Mouse (Mus musculus) liver, embryonic 14.5 days (tissue): ENCODE measurements at regions not wholly inside any gene's neighbourhood (a gene's known extent, or its start where the extent isn't known, plus 50 kb on each side); places are given as distances from the start of the nearest gene placed in this dataset.
"Not testable (repeated sequence)": the region's sequence is repeated elsewhere in the genome, so short reads cannot be mapped to it uniquely, and the experiment has no call there.

Experiments used
- ATAC-seq: fragments of 200-750 bp; cut with Nextera tagmentation; 2 replicates; pipeline ENCODE4 v1.8.0; 2017; ENCODE audit warnings: moderate number of reproducible peaks, mild to moderate bottlenecking, moderate library complexity; ENCODE audit not compliant: insufficient read depth
- DNase-seq, 3 experiments: peaks; one replicate each; pipeline ENCODE4 v3.0.0-alpha.2; 2012 to 2013; ENCODE audit warnings: low read depth in 3 of 3, low spot score in 3 of 3
- H3K27ac ChIP-seq: fragments of 300-500 bp; sonication (generic); 2 replicates; pipeline ENCODE4 v1.5.1; 2014; ENCODE audit warnings: moderate library complexity, mild to moderate bottlenecking, control low read depth, inconsistent platforms
- H3K27me3 ChIP-seq: fragments of 300-500 bp; sonication (generic); 2 replicates; pipeline ENCODE4 v1.6.1; 2014; ENCODE audit warnings: mild to moderate bottlenecking, low read length, moderate library complexity; ENCODE audit not compliant: control insufficient read depth, insufficient read depth
- H3K36me3 ChIP-seq: fragments of 300-500 bp; sonication (generic); replicated peaks from 2 replicates; pipeline ENCODE4 v1.6.1; 2014; ENCODE audit warnings: low read depth; ENCODE audit not compliant: control insufficient read depth, insufficient read depth
- H3K4me1 ChIP-seq, 2 experiments: fragments of 200-500 bp in 1 of 2; fragments of 300-500 bp in 1 of 2; sonication (generic) in 1 of 2; replicated peaks; 2 replicates each; pipeline ENCODE4 v1.6.1; 2012 to 2014; ENCODE audit warnings: antibody characterized with exemption in 1 of 2, inconsistent platforms in 1 of 2, low read length in 1 of 2; ENCODE audit not compliant: control insufficient read depth in 2 of 2, insufficient read depth in 2 of 2
- H3K4me2 ChIP-seq: fragments of 300-500 bp; sonication (generic); 2 replicates; pipeline ENCODE4 v1.6.1; 2014; ENCODE audit warnings: low read depth, mild to moderate bottlenecking, control low read depth, moderate library complexity
- H3K4me3 ChIP-seq, 2 experiments: fragments of 200-500 bp in 1 of 2; fragments of 300-500 bp in 1 of 2; sonication (generic) in 1 of 2; 2 replicates each; pipeline ENCODE4 v1.5.1; 2012 to 2014; ENCODE audit warnings: low read depth in 2 of 2, low read length in 2 of 2, mild to moderate bottlenecking in 2 of 2, control low read depth in 1 of 2, inconsistent platforms in 1 of 2, moderate library complexity in 1 of 2; ENCODE audit not compliant: insufficient read depth in 1 of 2
- H3K9ac ChIP-seq: fragments of 300-500 bp; sonication (generic); replicated peaks from 2 replicates; pipeline ENCODE4 v1.6.1; 2014; ENCODE audit warnings: mild to moderate bottlenecking, control low read depth, moderate library complexity
- H3K9me3 ChIP-seq: fragments of 300-500 bp; sonication (generic); 2 replicates; pipeline ENCODE4 v1.6.1; 2016; ENCODE audit warnings: low read length, mixed read lengths; ENCODE audit not compliant: control insufficient read depth
- CTCF ChIP-seq: IDR thresholded peaks from 2 replicates; pipeline ENCODE4 v1.5.1; 2016; ENCODE audit warnings: antibody characterized with exemption, low read depth, control low read depth
- EP300 ChIP-seq: IDR thresholded peaks from 2 replicates; pipeline ENCODE4 v1.6.1; 2016; ENCODE audit warnings: antibody characterized with exemption, low read depth
- WGBS: fragments of 180-500 bp; shearing (Covaris S2); extraction: QIAGEN DNeasy Blood & Tissue Kit; methylation state at CpG from one replicate; pipeline ENCODE4 v1.1.7; 2014; ENCODE audit not compliant: insufficient replicate concordance; 5-methylcytosine and 5-hydroxymethylcytosine counted together

DNA sequence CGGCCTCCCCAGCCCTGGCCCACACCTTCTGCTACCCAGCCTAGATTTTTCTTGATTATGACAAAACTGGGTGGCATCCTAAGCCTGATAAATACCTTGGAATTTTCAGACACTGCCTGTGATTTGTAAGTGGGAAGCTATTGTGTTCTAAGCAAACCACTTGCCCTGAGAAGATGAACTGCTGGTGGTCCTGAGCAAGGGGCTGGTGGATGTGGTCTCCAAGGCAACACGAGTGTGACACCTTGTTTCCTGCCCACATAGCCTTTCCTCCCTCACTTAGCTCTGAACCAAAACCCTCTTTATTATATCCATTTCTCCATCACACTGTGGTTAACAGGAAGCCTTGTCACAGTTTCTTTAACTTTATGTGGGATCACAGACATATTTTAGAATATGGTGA lies 105.4 kb upstream of the Slc1a3 start:
- no peaks in the 10 kb centered on the region for H3K36me3 ChIP-seq
- ATAC-seq: no peak
- H3K4me3 ChIP-seq: no peak overlapping the region
- H3K27ac ChIP-seq: no peak overlapping the region
- no peak for DNase-seq
- no peak overlapping the region for H3K9ac ChIP-seq
- no peaks in the 10 kb centered on the region for H3K27me3 ChIP-seq
- no peaks in the 10 kb centered on the region for H3K9me3 ChIP-seq
- WGBS: 30% methylated on average over 2 of the region's 2 CpGs
- TF ChIP-seq EP300 (no peak), CTCF (no peak)
- H3K4me1 ChIP-seq: no peaks in the 10 kb centered on the region
- no peak overlapping the region for H3K4me2 ChIP-seq

DNA sequence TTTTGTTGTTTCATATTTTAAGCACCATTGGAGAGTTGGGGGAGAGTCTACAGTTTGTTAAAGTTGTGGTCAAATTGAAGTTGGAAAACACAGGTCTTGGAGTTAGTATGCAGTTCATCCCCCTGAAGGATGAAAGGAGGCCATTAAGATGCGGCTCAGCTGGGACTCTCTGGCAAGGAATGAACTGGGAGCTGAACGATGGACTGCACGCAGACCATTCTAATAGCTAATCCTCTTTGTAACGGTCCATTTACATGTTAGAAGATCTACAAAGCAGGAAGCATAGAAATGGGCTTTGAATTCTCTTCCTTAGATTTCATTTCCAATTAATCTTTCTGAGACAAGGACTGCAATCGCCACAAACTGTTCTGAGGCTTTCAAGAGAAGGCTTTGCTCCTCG lies 104.7 kb upstream of the Slc1a3 start:
- Histone ChIP-seq H3K27me3 (no peaks in the 10 kb centered on the region), H3K4me2 (no peak overlapping the region), H3K36me3 (no peaks in the 10 kb centered on the region), H3K4me1 (no peaks in the 10 kb centered on the region), H3K9ac (no peak overlapping the region), H3K4me3 (no peak overlapping the region), H3K27ac (no peak overlapping the region), H3K9me3 (no peaks in the 10 kb centered on the region)
- WGBS: 72% methylated on average over 6 of the region's 6 CpGs
- no peak for ATAC-seq
- DNase-seq: no peak
- TF ChIP-seq EP300 (no peak), CTCF (no peak)

DNA sequence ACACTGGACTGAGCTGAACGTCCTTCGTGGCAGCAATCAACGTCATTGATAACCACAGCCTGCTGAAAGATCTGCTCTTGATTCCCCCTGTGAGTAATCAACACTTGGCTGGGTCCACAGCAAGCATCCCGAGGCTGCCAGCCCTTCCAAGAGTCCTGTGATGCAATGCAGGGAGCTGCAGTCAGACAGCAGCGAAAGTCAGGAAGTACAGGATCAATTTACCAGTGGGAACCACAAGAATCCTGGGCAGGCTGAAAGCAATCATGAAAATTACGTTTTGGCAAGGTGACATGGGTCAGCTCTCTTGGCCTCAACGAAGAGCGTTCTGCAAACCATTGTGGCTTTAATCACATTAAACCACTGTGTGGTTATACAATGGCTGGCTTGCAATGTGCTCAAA lies 95.8 kb upstream of the Slc1a3 start:
- ATAC-seq (no peak), DNase-seq (no peak)
- H3K9me3 ChIP-seq: no peaks in the 10 kb centered on the region
- no peaks in the 10 kb centered on the region for H3K27me3 ChIP-seq
- no peak for TF ChIP-seq EP300
- no peak for TF ChIP-seq CTCF
- H3K4me1 ChIP-seq: no peaks in the 10 kb centered on the region
- no peak overlapping the region for H3K4me2 ChIP-seq
- no peak overlapping the region for H3K9ac ChIP-seq
- no peak overlapping the region for H3K27ac ChIP-seq
- 49% methylated on average over 8 of the region's 8 CpGs for WGBS
- no peak overlapping the region for H3K4me3 ChIP-seq
- H3K36me3 ChIP-seq: no peaks in the 10 kb centered on the region

DNA sequence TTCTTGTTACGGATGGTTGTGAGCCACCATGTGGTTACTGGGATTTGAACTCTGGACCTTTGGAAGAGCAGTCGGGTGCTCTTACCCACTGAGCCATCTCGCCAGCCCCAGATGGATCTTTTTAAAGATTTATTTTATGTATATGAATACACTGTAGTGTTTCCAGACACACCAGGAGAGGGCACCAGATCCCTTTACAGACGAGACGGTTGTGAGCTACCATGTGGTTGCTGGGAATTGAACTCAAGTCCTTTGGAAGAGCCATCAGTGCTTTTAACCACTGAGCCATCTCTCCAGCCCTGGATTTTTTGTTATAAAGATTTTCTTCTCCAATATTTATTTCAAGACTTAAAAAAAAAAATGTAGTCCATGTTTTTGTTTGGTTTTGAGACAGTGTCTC lies 95.0 kb upstream of the Slc1a3 start:
- H3K4me3 ChIP-seq, ATAC-seq, H3K9me3 ChIP-seq, DNase-seq, H3K4me1 ChIP-seq, H3K27me3 ChIP-seq, H3K4me2 ChIP-seq, H3K27ac ChIP-seq, H3K36me3 ChIP-seq, H3K9ac ChIP-seq: not testable (repeated sequence)
- WGBS: 66% methylated on average over 4 of the region's 5 CpGs

DNA sequence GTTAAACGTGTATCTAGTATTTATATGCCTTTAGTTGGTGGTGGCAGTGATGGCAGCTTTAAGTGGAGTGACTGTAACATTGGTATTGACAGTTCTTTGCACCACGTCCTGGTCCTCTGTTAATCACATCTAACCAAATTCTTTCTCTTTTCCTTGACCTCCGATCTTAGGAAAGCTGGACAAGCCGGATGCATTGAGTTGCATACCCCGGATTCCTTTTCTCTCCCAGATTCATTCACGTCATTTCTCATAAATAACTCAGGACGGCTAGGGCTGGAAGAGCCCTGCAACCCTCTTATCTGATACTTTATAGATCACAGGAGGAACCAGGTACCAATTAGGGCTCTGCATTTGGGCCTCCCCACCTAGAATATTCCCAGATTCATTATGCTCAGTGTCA lies 91.5 kb upstream of the Slc1a3 start:
- Histone ChIP-seq H3K4me3 (no peak overlapping the region), H3K36me3 (no peaks in the 10 kb centered on the region), H3K27ac (no peak overlapping the region), H3K4me1 (no peaks in the 10 kb centered on the region), H3K9me3 (no peaks in the 10 kb centered on the region), H3K27me3 (no peaks in the 10 kb centered on the region; the same call in 1 of the 2 replicates), H3K9ac (no peak overlapping the region), H3K4me2 (no peak overlapping the region)
- no peak for DNase-seq
- no peak for ATAC-seq
- 60% methylated on average over 7 of the region's 7 CpGs for WGBS
- TF ChIP-seq EP300: no peak

DNA sequence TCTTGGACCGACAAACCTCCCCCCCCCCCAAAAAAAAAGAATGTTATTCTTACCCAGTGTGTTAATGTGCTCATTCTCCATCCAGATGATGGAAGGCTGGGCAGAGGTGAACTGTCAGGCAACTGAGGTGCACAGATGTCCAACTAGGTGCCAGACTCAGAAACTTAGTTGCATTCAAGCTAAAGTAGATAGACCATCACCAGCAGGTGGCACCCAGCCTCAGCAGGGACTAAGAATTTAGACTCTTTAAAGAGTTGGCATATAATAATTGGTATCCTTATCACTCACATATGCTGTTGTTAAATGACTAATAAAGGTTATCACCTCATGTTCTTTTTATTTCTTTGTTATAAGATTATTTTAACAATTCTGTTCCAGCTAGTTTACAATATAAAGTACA lies 86.5 kb upstream of the Slc1a3 start:
- Histone ChIP-seq H3K9me3 (no peaks in the 10 kb centered on the region), H3K36me3 (no peaks in the 10 kb centered on the region), H3K27me3 (no peaks in the 10 kb centered on the region; the same call in 1 of the 2 replicates), H3K4me2 (no peak overlapping the region), H3K4me3 (no peak overlapping the region), H3K27ac (no peak overlapping the region), H3K9ac (no peak overlapping the region), H3K4me1 (no peaks in the 10 kb centered on the region)
- no peak for DNase-seq
- 85% methylated on average over 1 of the region's 1 CpGs for WGBS
- ATAC-seq: no peak
- TF ChIP-seq EP300 (no peak), CTCF (peak; percentile 27; the same call in 1 of the 2 replicates)
